Mouse (Mus musculus) heart, postnatal 0 days (tissue): ENCODE data around the gene Gpbp1l1.

Experiments
- CTCF ChIP-seq: IDR thresholded peaks from 2 replicates; pipeline ENCODE4 v1.5.1; 2016; ENCODE audit warnings: antibody characterized with exemption, control low read depth, low read depth
- EP300 ChIP-seq: IDR thresholded peaks from 2 replicates; pipeline ENCODE4 v1.6.1; 2016; ENCODE audit warnings: antibody characterized with exemption, low read depth

GRCm38 (mm10) chr4:116550432-116550831 is 7.0 kb upstream of the Gpbp1l1 start:
- TF ChIP-seq CTCF (no peak), EP300 (no peak)
